25 mouse cellular contexts compared by ENCODE assay signal in the genomic region with DNA sequence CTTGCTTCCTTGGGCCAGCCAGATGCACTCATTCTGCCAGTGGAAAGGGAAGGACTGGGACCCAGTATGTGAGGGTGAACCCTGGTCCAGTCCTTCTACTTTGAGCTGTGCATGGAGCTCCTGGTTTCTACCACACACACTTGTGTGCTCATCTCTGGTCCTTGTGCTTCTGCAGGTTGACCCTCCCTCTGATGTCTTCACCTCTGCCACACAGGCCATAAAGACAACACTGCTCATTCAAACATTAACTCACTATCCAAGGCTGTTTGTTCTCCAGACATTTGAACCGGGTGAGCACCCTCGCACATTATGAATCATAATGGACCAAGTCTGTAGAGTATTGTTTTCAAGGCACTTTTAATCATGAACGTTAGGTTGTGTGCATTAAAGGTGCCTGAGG. TPM values are rescaled to one million over a fixed set of nuclear protein-coding genes. Genes with fewer than 3 reads are reported as not detected.
DNase-seq lines count a peak whose midpoint lies in the region; ATAC-seq and TF ChIP-seq lines count a peak whose summit lies in the region.
"Had no signal": no experiment of that assay in that cellular context is flagged by ENCODE, and none has a peak within 500 bp of the region (broad histone marks: within the 10 kb centered on the region; RNA-seq: fewer than 3 reads in every experiment).

No protein-coding gene starts in this region.

- no peak overlapping the region for H3K4me2 ChIP-seq in intestine, embryonic 14.5 days (ENCODE audit: low read length)
- no peak overlapping the region for H3K4me2 ChIP-seq in intestine, postnatal 0 days (replicated peaks; ENCODE audit: low read depth)
- H3K4me2 ChIP-seq in stomach, postnatal 0 days (replicated peaks; ENCODE audit: low read depth): no peak overlapping the region
- H3K4me2 ChIP-seq: embryonic facial prominence, embryonic 13.5 days; forebrain, embryonic 12.5 days; hindbrain, embryonic 12.5 days; midbrain, embryonic 13.5 days had no signal

- no peak overlapping the region for H3K9ac ChIP-seq in intestine, embryonic 14.5 days (ENCODE audit: low read length)
- no peak overlapping the region for H3K9ac ChIP-seq in intestine, postnatal 0 days (ENCODE audit: low read depth, low read length)
- H3K9ac ChIP-seq in stomach, postnatal 0 days (ENCODE audit: low read length): no peak overlapping the region
- H3K9ac ChIP-seq: embryonic facial prominence, embryonic 13.5 days; forebrain, embryonic 12.5 days; hindbrain, embryonic 12.5 days; liver, postnatal 0 days; midbrain, embryonic 13.5 days had no signal

- 0 out of 2 replicates have a peak overlapping the region, but pooled peaks have one; percentile 1 for H3K27ac ChIP-seq in layer of hippocampus, adult 2 months
- H3K27ac ChIP-seq in intestine, embryonic 14.5 days (ENCODE audit: low read depth): no peak overlapping the region
- peak overlapping the region; percentile 70 for H3K27ac ChIP-seq in intestine, postnatal 0 days (ENCODE audit: low read depth, low read length)
- H3K27ac ChIP-seq in stomach, postnatal 0 days (replicated peaks): no peak overlapping the region
- H3K27ac ChIP-seq: embryonic facial prominence, embryonic 13.5 days; forebrain, embryonic 12.5 days; hindbrain, embryonic 12.5 days; limb, embryonic 10.5 days; midbrain, embryonic 13.5 days had no signal

- 61% methylated on average over 3 of the region's 3 CpGs for WGBS in intestine, embryonic 14.5 days
- 35% methylated on average over 3 of the region's 3 CpGs for WGBS in intestine, postnatal 0 days
- WGBS in stomach, postnatal 0 days: 53% methylated on average over 3 of the region's 3 CpGs

- peaks cover 14% of the 10 kb centered on the region; the same call in 1 of the 2 replicates for H3K4me1 ChIP-seq in intestine, embryonic 14.5 days (replicated peaks; ENCODE audit: control insufficient read depth, insufficient read depth, low read length)
- H3K4me1 ChIP-seq in intestine, postnatal 0 days (replicated peaks; ENCODE audit: control insufficient read depth, insufficient read depth, low read length): peaks cover 7% of the 10 kb centered on the region
- H3K4me1 ChIP-seq in stomach, postnatal 0 days (replicated peaks; ENCODE audit: control insufficient read depth, insufficient read depth): 0 out of 2 replicates have a peak, but pooled peaks cover 2% of the 10 kb centered on the region
- H3K4me1 ChIP-seq: hindbrain, embryonic 12.5 days; midbrain, embryonic 13.5 days had no signal

- no peak for DNase-seq in layer of hippocampus, adult 2 months (ENCODE audit: low spot score in 2 of 2)
- DNase-seq in layer of hippocampus, postnatal 36 days: no peak
- no peak for DNase-seq in intestine, embryonic 14.5 days (ENCODE audit: low spot score)
- DNase-seq in stomach, postnatal 0 days (ENCODE audit: low spot score): no peak
- no peak for DNase-seq in thymus, postnatal 25 days
- no peak for DNase-seq in layer of hippocampus, adult 9-11 months
- DNase-seq: adrenal gland, adult 8-10 months; cerebellum, adult 18-20 months; cerebellum, postnatal 14 days; embryo, embryonic 11 days; liver; liver, postnatal 0 days; lung, postnatal 14 days; spleen, adult 18-20 months; thymus, postnatal 14 days had no signal

- H3K9me3 ChIP-seq in intestine, embryonic 14.5 days (ENCODE audit: control insufficient read depth, low read length): no peaks in the 10 kb centered on the region
- no peaks in the 10 kb centered on the region for H3K9me3 ChIP-seq in intestine, postnatal 0 days (ENCODE audit: control insufficient read depth)
- no peaks in the 10 kb centered on the region for H3K9me3 ChIP-seq in stomach, postnatal 0 days (ENCODE audit: control insufficient read depth, low read length)
- H3K9me3 ChIP-seq: embryonic facial prominence, embryonic 13.5 days; forebrain, embryonic 12.5 days; hindbrain, embryonic 12.5 days; limb, embryonic 10.5 days; megakaryocyte, embryonic 14.5 days; midbrain, embryonic 13.5 days had no signal

- ATAC-seq in intestine, embryonic 14.5 days (replicated peaks; ENCODE audit: low FRiP score, low TSS enrichment, low read depth): peak; percentile 56; the same call in 1 of the 2 replicates
- ATAC-seq in intestine, postnatal 0 days: peak; percentile 84
- peak; percentile 48 for ATAC-seq in stomach, postnatal 0 days (ENCODE audit: low FRiP score, low TSS enrichment)
- ATAC-seq: activated CD4-positive, CD25-positive, alpha-beta regulatory T cell, adult 4 months; liver, postnatal 0 days; midbrain, embryonic 13.5 days had no signal

- TF ChIP-seq CTCF in layer of hippocampus, adult 2 months (conservative IDR thresholded peaks at IDR 0.05): no peak
- no peak for TF ChIP-seq CTCF in intestine, postnatal 0 days (IDR thresholded peaks at IDR 0.05; ENCODE audit: low read depth)
- TF ChIP-seq CTCF in stomach, postnatal 0 days (IDR thresholded peaks at IDR 0.05; ENCODE audit: low read depth): no peak

- H3K27me3 ChIP-seq in intestine, embryonic 14.5 days (replicated peaks; ENCODE audit: control insufficient read depth, insufficient read depth, low read length): no peaks in the 10 kb centered on the region
- no peaks in the 10 kb centered on the region for H3K27me3 ChIP-seq in intestine, postnatal 0 days (replicated peaks; ENCODE audit: control insufficient read depth, insufficient read depth, low read length)
- no peaks in the 10 kb centered on the region for H3K27me3 ChIP-seq in stomach, postnatal 0 days (ENCODE audit: control insufficient read depth, insufficient read depth, low read length)
- H3K27me3 ChIP-seq: embryonic facial prominence, embryonic 13.5 days; forebrain, embryonic 12.5 days; hindbrain, embryonic 12.5 days; midbrain, embryonic 13.5 days had no signal

- no peaks in the 10 kb centered on the region for H3K36me3 ChIP-seq in intestine, embryonic 14.5 days (ENCODE audit: control insufficient read depth, insufficient read depth, low read length)
- no peaks in the 10 kb centered on the region for H3K36me3 ChIP-seq in intestine, postnatal 0 days (ENCODE audit: control insufficient read depth, insufficient read depth)
- H3K36me3 ChIP-seq in stomach, postnatal 0 days (ENCODE audit: control insufficient read depth, insufficient read depth, low read length): no peaks in the 10 kb centered on the region
- H3K36me3 ChIP-seq: embryonic facial prominence, embryonic 13.5 days; forebrain, embryonic 12.5 days; hindbrain, embryonic 12.5 days; midbrain, embryonic 13.5 days had no signal

- H3K4me3 ChIP-seq in layer of hippocampus, adult 2 months: no peak overlapping the region
- H3K4me3 ChIP-seq in intestine, embryonic 14.5 days (ENCODE audit: low read depth, low read length): no peak overlapping the region
- no peak overlapping the region for H3K4me3 ChIP-seq in intestine, postnatal 0 days (ENCODE audit: low read depth, low read length)
- no peak overlapping the region for H3K4me3 ChIP-seq in stomach, postnatal 0 days (ENCODE audit: low read depth, low read length)
- H3K4me3 ChIP-seq: embryonic facial prominence, embryonic 13.5 days; erythroblast, embryonic 14.5 days; forebrain, embryonic 12.5 days; hindbrain, embryonic 12.5 days; limb, embryonic 10.5 days; megakaryocyte, embryonic 14.5 days; midbrain, embryonic 13.5 days had no signal

- TF ChIP-seq EP300 in stomach, postnatal 0 days (optimal IDR thresholded peaks at IDR 0.05): no peak

RNA-seq across cellular contexts. Expression of gene Lhfpl2, which starts 37.0 kb away (rescaled TPM):
- 10 to 100 TPM; 25.1 to 26.5 TPM for total RNA-seq in layer of hippocampus, adult 2 months (2021)
- total RNA-seq in layer of hippocampus, postnatal 36 days (2021): 10 to 100 TPM; 30.3 to 30.4 TPM
- polyA plus RNA-seq in intestine, embryonic 14.5 days (2014; fragmentation: Nextera tagmentation; extraction: Ambion mirVana): 17.3 and 17.9 TPM in 2 replicates
- polyA plus RNA-seq in intestine, postnatal 0 days (2015; fragmentation: Nextera tagmentation; extraction: Ambion mirVana): 10.2 and 10.9 TPM in 2 replicates
- 6.8 and 7.0 TPM in 2 replicates for polyA plus RNA-seq in stomach, postnatal 0 days (2015; fragmentation: Nextera tagmentation; extraction: Ambion mirVana)
- total RNA-seq: monocyte, adult 5-6 weeks had no signal
- polyA plus RNA-seq: activated CD4-positive, CD25-positive, alpha-beta regulatory T cell, adult 4 months; erythroblast, embryonic 14.5 days had no signal

Comparison
In these comparisons a context has a peak if more than half of its experiments do, and no peak if none do; other contexts are left out.
1. H3K27ac ChIP-seq: peak in layer of hippocampus, adult 2 months (single experiment) and intestine, postnatal 0 days (single experiment); none in intestine, embryonic 14.5 days (single experiment) and stomach, postnatal 0 days (single experiment).
2. Peak in every context shown above with its lines, with median percentiles within 50 percentile points of each other: ATAC-seq.